Mouse (Mus musculus): ENCODE measurements at regions not wholly inside any gene's neighbourhood (a gene's known extent, or its start where the extent isn't known, plus 50 kb on each side); places are given as distances from the start of the nearest gene placed in this dataset.
"Not testable (repeated sequence)": the region's sequence is repeated elsewhere in the genome, so short reads cannot be mapped to it uniquely, and the experiment has no call there.

DNA sequence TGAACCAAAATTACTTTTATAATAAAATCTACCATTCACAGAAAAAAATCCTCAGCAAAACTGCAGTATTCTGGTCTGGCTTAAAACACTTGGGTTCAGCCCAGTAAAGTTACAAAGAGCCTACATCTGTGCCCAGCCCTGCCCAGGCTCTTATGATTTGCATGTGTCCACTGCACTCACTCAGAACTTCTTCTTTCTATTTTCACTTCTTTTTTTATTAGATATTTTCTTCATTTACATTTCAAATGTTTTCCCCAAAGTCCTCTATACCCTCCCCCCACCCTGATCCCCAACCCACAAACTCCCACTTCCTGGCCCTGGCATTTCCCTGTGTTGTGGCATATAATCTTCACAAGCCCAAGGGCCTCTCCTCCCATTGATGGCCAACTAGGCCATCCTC, 1442.4 kb upstream of the Tacstd2 start:
- in situ Hi-C loops (cut with MboI; ENCODE audit: low pct_unique_long_range_greater_than_20kb in 1 of 2, low sequenced_read_pairs in 2 of 2, unreplicated experiment in 1 of 2): no loop called here

DNA sequence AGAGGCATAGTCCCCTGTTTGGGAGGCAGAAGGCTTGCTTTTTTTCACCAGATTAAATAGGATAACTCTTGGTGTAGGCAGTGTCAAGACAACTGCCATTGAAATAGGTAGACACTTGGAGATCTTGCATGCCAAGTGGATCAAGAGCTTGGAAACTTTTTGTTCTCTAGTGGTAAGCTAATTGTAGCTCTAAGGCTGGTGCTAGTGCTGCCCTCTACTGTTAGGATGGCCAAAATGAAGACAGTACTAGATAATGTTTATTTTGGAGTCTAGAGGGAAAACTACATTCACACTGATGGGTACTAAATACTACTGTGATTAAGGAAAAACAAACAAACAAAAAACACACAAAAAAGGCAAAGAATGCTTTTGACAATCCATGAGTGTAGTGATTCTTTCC, 1428.4 kb upstream of the Tacstd2 start:
- in situ Hi-C loops (cut with MboI; ENCODE audit: low pct_unique_long_range_greater_than_20kb in 1 of 2, low sequenced_read_pairs in 2 of 2, unreplicated experiment in 1 of 2): no loop called here

DNA sequence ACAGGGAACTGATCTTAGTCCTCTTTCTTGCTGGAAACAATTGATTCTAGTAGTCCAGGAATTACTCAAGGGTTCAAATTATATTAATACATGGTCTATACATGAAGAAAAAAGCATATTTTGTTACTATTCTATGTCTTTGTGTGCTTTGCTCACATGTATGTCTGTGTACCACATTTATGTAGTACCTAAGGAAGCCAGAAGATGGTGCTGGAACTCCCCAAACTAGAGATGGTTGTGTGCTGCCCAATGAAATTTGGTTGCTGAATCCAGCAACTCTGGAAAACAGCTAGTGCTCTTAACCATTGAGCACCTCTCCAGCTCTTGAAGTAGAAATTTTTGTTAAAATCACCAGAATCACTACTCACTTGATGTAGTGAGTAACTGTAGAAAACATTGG, 1402.5 kb upstream of the Tacstd2 start:
- in situ Hi-C loops (cut with MboI; ENCODE audit: low pct_unique_long_range_greater_than_20kb in 1 of 2, low sequenced_read_pairs in 2 of 2, unreplicated experiment in 1 of 2): not testable (repeated sequence)

DNA sequence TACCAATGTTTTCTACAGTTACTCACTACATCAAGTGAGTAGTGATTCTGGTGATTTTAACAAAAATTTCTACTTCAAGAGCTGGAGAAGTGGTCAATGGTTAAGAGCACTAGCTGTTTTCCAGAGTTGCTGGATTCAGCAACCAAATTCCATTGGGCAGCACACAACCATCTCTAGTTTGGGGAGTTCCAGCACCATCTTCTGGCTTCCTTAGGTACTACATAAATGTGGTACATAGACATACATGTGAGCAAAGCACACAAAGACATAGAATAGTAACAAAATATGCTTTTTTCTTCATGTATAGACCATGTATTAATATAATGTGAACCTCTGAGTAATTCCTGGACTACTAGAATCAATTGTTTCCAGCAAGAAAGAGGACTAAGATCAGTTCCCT, 1396.3 kb upstream of the Tacstd2 start:
- in situ Hi-C loops (cut with MboI; ENCODE audit: low pct_unique_long_range_greater_than_20kb in 1 of 2, low sequenced_read_pairs in 2 of 2, unreplicated experiment in 1 of 2): not testable (repeated sequence)

DNA sequence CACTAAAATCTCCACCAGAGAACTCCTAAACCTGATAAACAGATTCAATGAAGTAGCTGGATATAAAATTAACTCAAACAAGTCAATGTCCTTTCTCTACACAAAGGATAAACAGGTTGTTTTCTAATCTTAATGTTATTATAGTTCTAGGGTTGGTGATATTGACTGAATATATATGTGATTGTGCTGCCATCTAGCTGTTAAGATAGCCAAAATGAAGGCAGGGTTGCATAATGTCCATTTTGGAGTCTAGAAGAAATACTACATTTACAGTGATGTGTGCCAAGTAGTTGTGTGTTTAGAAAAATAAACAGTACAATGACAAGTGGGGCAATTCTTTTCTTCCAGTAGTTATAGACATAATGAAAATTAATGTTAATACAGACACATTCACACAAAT, 1379.9 kb upstream of the Tacstd2 start:
- in situ Hi-C loops (cut with MboI; ENCODE audit: low pct_unique_long_range_greater_than_20kb in 1 of 2, low sequenced_read_pairs in 2 of 2, unreplicated experiment in 1 of 2): loop anchor here (25.0 kb wide), 1 partner anchor 253 kb away; no protein-coding TSS in a partner anchor

DNA sequence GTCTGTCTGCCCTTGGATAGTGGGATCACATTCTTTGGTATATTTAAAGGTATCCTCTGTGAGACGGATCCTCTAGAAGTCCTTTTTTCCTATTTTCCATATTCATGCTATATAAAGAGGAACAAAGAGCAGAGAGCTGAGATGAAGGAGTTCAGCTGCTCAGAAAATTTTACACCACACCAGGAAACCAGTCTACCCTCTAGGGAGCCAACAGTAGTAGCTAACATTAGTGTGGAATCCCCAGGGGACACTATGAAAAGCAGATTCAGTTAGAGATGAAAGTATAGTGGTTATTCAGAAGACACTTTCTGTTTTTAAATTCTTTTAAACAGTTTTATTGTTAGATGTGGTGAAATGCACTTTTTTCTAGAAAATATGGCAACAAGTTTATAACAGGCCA, 1348.5 kb upstream of the Tacstd2 start:
- in situ Hi-C loops (cut with MboI; ENCODE audit: low pct_unique_long_range_greater_than_20kb in 1 of 2, low sequenced_read_pairs in 2 of 2, unreplicated experiment in 1 of 2): no loop called here

DNA sequence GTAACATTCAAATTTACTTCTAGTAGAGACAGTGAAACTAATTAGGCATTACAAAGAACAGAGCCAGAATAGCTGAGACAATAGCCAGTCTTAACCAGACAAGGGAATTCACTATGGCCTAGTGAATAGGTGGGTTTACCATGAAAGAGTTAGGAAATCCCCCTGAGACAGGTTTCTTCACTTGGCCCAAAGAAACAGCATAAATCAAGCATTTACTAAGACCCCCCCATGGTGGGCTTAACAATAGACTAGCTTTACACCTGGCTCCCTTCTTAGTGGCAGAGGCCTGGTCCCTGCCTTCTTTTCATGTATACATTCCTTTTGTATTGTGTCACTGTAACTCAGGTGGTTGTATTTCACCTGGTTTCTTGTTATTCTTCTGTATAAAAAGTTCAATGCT, 1317.2 kb upstream of the Tacstd2 start:
- in situ Hi-C loops (cut with MboI; ENCODE audit: low pct_unique_long_range_greater_than_20kb in 1 of 2, low sequenced_read_pairs in 2 of 2, unreplicated experiment in 1 of 2): not testable (repeated sequence)

DNA sequence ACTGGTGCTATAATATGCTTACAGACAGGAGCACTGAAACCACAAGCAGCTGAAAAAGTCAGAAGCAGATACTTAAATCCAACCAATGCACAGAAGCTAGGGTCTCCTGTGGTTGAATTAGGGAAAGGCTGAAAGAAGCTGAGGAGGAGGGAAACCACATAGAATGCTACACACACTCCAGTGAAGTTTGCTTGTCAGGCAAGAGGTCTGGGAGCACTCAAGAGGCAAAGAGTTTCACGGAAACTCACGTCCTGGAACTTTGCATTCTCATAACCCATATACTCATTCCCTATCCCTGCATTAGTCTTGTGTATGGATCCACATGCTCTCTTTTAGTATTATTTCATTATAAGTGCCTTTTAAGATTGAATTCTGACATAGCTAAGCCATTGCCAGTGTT, 1316.7 kb upstream of the Tacstd2 start:
- in situ Hi-C loops (cut with MboI; ENCODE audit: low pct_unique_long_range_greater_than_20kb in 1 of 2, low sequenced_read_pairs in 2 of 2, unreplicated experiment in 1 of 2): no loop called here

DNA sequence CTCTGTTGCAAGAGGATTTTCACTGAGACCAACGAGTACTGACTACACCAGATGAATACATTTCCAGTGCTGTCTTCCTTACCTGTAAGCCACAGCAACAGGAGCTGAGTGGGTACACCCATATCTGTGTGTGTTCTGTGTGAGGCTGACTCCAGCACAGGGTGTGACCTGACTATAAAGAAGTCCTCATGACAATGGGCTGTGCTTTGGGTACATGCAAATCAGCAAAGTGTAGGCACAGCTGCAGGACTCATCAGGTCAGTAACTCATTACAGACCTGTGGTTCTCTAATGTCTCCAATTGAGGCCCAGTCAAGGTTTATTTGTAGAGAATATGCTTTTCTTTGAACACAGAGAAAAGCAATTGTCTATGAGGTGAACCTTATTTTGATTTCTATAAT, 1299.6 kb upstream of the Tacstd2 start:
- in situ Hi-C loops (cut with MboI; ENCODE audit: low pct_unique_long_range_greater_than_20kb in 1 of 2, low sequenced_read_pairs in 2 of 2, unreplicated experiment in 1 of 2): no loop called here

DNA sequence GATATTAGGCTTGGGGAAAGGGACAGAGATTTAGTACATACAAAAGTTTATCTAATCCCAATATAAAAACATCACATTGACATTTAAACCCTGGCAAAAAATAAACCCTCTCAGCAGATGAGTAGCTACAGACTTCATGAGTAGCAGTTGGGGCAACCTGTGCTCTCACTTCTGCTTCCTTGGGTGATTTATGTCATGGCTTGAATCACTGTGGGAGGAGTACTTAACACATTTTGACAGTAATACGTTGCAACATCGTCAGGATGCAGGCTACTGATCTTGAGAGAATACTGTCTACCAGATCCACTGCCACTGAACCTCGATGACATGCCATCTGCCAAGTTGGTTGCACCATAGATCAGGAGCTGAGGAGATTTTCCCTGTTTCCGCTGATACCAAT, 1299.0 kb upstream of the Tacstd2 start:
- in situ Hi-C loops (cut with MboI; ENCODE audit: low pct_unique_long_range_greater_than_20kb in 1 of 2, low sequenced_read_pairs in 2 of 2, unreplicated experiment in 1 of 2): no loop called here

DNA sequence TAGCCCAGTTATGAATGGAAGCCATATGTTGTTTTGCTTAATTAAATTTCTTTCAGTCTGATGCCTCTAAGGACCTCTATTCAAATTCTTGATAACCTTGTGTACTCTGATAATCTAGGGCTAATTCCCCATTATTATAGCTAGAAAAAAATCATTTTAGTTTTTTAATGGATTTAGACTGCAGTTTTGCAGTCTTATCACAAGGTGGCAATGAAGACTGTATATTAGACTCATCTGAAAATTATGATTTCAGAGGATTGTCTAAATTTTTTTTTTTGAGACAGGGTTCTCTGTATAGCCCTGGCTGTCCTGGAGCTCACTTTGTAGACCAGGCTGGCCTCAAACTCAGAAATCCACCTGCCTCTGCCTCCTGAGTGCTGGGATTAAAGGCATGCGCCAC, 1292.9 kb upstream of the Tacstd2 start:
- in situ Hi-C loops (cut with MboI; ENCODE audit: low pct_unique_long_range_greater_than_20kb in 1 of 2, low sequenced_read_pairs in 2 of 2, unreplicated experiment in 1 of 2): not testable (repeated sequence)

DNA sequence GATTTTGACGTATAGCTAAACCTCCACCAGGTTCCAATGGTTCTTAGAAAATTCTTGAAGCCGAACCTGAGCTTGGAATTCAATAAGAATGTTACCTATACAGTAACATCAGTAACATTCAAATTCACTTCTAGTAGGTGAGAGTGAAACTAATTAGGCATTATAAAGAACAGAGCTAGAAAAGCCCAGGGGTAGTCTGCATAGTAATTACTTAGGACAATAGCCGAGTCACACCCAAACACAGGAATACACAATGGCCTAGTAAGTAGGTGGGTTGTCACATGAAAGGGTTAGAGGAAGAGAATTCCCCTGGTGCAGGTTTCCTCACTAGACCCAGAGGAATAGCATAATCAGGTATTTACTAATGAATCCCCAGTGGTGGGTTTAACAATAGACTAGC, 1277.8 kb upstream of the Tacstd2 start:
- in situ Hi-C loops (cut with MboI; ENCODE audit: low pct_unique_long_range_greater_than_20kb in 1 of 2, low sequenced_read_pairs in 2 of 2, unreplicated experiment in 1 of 2): no loop called here

DNA sequence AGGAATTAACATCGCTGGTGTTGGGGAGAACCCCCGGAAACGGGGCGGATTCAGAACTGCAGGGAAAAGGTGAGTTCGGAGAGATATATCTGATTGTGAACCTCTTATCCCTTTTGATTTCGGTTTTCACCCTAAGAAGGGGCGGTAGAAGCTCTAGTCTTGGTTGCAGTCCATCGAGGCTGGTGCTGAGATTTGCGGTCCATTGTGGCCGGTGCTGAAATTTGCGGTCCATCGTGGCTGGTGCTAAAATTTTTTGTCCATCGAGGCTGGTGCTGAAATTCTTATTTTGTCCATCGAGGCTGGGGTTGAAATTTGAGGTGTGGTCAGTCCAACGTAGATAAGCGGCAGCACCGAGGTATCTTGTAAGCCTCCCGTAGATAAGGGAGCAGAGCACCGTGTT, 1263.6 kb upstream of the Tacstd2 start:
- in situ Hi-C loops (cut with MboI; ENCODE audit: low pct_unique_long_range_greater_than_20kb in 1 of 2, low sequenced_read_pairs in 2 of 2, unreplicated experiment in 1 of 2): not testable (repeated sequence)

DNA sequence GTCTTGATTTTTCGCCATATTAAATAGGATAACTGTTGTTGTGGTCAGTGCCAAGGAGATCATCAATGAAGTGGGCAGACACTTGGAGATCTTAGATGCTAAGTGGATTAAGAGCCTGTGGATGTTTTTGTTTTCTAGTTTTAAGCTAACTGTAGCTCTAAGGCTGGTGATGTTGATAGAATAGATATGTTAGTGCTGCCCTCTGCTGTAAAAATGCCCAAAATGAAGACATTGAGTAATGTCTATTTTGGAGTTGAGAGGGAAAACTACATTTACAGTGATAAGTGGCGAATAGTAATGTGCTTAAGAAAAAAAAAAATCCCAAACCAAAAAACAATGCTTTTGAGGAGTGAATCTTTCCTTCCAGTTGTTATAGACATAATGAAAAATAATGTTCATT, 1235.9 kb upstream of the Tacstd2 start:
- in situ Hi-C loops (cut with MboI; ENCODE audit: low pct_unique_long_range_greater_than_20kb in 1 of 2, low sequenced_read_pairs in 2 of 2, unreplicated experiment in 1 of 2): no loop called here

DNA sequence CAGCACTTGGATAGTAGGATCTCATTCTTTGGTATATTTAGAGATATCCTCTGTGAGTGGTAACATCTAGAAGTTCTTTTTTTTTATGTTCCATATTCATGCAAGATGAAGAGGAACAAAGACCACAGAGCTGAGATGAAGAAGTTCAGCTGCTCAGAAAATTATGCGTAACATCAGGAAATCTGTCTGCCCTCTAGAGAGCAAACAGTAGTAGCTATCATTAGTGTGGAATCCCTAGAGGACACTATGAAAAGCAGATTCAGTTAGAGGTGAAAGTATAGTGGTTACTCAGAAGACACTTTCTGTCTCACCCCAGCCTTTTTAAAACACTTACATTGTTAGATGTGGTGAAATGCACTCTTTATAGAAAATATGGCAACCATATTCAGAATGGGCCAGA, 1214.9 kb upstream of the Tacstd2 start:
- in situ Hi-C loops (cut with MboI; ENCODE audit: low pct_unique_long_range_greater_than_20kb in 1 of 2, low sequenced_read_pairs in 2 of 2, unreplicated experiment in 1 of 2): no loop called here

DNA sequence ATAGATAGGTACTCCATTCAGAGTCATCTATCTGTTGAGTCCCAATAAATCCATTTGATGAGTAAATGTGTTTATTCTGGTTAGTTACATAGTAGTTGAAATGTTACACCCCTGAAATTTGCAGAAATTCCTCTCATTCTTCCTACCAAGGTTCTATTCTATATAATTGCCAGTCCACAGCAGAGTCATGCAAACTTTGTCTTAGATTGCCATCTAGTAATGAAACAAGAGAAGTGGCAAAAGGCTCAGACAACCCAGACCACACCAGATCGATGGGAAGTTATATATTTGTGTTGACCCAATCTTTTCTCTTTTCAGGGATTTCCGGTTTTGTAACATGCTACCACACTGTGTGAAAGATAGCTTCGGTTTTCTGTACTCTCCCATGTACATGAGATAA, 1214.1 kb upstream of the Tacstd2 start:
- in situ Hi-C loops (cut with MboI; ENCODE audit: low pct_unique_long_range_greater_than_20kb in 1 of 2, low sequenced_read_pairs in 2 of 2, unreplicated experiment in 1 of 2): no loop called here

DNA sequence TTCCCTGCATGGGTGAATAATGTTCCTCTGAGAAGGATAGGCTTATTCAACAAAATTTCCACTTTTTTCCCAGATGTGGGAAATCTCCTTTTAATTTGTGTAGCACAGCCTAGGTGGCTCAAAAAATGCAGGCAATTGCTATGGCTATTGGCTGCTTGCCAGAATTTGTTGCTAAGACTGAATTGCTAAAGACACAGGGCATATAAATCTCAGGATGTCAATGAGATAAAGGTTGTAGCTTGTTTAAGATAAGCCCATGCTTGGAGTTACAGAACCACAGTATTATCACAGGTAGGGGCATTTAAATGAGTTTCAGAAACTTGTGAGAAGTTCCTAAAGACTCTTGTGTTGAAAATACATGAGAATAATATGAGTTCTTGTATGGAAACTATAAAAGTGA, 1203.0 kb upstream of the Tacstd2 start:
- in situ Hi-C loops (cut with MboI; ENCODE audit: low pct_unique_long_range_greater_than_20kb in 1 of 2, low sequenced_read_pairs in 2 of 2, unreplicated experiment in 1 of 2): no loop called here

DNA sequence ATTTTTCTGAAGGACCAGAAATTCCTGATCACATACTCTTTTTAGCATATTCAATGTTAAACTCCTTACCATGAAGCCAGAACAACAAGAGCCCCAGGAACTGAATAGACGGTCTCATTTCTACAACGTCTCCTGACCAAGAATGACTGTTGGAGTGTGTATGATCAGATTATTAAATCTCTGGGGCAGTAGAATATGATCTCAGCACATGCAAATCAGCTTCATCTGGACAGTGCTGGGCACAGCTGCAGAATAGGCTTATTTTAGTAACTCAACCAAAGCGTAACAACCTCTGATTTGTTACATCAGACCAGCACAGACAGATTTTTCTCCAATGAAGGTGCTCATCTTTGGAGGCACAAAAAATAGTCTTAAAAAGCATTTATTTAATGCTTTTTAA, 1201.1 kb upstream of the Tacstd2 start:
- in situ Hi-C loops (cut with MboI; ENCODE audit: low pct_unique_long_range_greater_than_20kb in 1 of 2, low sequenced_read_pairs in 2 of 2, unreplicated experiment in 1 of 2): no loop called here

DNA sequence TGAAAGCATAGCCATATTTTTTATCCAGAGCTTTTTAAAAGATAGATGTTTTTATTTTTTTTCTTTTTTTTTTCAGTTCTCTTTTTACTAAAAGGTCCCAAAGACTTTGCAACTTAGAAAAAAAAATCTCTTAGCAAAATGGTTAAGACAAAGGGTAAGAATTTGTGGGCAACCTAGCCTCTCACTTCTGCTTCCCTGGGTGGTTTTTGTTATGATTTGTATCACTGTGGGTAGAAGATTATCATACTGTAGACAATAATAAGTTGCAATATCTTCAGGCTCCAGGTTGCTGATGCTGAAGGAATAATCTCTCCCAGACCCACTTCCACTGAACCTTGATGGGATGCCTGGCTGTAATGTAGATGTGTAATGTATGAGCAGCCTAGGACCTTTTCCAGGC, 1200.5 kb upstream of the Tacstd2 start:
- in situ Hi-C loops (cut with MboI; ENCODE audit: low pct_unique_long_range_greater_than_20kb in 1 of 2, low sequenced_read_pairs in 2 of 2, unreplicated experiment in 1 of 2): no loop called here

DNA sequence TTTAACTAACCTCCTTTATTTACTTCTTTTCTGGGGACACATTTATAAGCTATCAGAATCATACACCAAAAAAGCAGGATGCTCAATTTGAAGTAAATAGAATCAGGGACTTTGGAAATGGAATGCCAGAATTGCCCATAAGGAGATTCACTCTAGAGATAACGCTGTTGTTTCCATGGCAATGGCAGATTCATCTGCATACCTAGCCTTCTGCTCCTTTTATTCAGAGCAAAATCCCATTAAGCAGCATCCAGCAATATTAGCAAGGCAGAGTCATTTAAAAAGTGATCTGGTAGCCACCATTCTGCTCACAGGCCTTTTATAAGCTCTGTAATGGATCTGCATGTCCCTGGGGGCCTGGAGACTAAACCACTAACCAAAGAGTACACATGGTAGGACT, 1175.5 kb upstream of the Tacstd2 start:
- in situ Hi-C loops (cut with MboI; ENCODE audit: low pct_unique_long_range_greater_than_20kb in 1 of 2, low sequenced_read_pairs in 2 of 2, unreplicated experiment in 1 of 2): not testable (repeated sequence)

DNA sequence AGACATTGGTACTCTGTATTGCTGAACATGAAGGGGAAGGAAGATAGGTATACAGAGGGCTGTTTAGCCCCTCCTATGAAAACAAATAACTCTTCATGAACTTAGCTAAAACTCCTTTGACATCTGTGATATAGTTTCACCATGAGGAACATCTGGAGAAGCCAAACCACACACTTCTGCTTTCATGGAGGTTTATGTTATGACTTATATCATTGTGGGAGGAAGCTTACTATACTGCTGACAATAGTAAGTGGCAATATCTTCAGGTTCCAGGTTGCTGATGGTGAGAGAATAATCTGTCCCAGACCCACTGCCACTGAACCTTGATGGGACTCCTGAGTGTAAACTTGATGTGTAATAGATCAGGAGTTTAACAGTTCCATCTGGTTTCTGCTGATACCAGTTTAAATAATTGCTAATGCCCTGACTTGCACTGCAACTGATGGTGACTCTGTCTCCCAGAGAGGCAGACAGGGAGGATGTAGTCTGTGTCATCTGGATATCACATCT, 1168.8 kb upstream of the Tacstd2 start:
- in situ Hi-C loops (cut with MboI; ENCODE audit: low pct_unique_long_range_greater_than_20kb in 1 of 2, low sequenced_read_pairs in 2 of 2, unreplicated experiment in 1 of 2): not testable (repeated sequence)

Data from mouse embryonic stem cell (cell line).